Mouse (Mus musculus): ENCODE measurements around the gene Psrc1. TPM values are rescaled to one million over a fixed set of nuclear protein-coding genes. Genes with fewer than 3 reads are reported as not detected.
A peak's percentile ranks its signal among the peaks of the same experiment; 100 is the strongest.

Psrc1 gene
- polyA plus RNA-seq, 1 experiment from 2014 or later, result 34.9 TPM

- peak overlapping the region; percentile 31; the same call in 1 of the 2 replicates for H3K27ac ChIP-seq
- H3K9me3 ChIP-seq, result no peaks in the 10 kb centered on the region
- H3K4me3 ChIP-seq (replicated peaks), result 0 out of 2 replicates have a peak overlapping the region, but pooled peaks have one; percentile 7
- 0 out of 2 replicates have a peak overlapping the region, but pooled peaks have one; percentile 12 for H3K9ac ChIP-seq
- H3K4me1 ChIP-seq, result peaks cover 23% of the 10 kb centered on the region
- 53% methylated on average over 5 of the region's 5 CpGs for WGBS
- H3K27me3 ChIP-seq (replicated peaks), result no peaks in the 10 kb centered on the region
- H3K4me2 ChIP-seq, result peak overlapping the region; percentile 36
- peaks cover 21% of the 10 kb centered on the region for H3K36me3 ChIP-seq
- no peak for ATAC-seq (ENCODE audit: insufficient read depth, low FRiP score, low read depth)
Observed at GRCm38 (mm10) chr3:108411026-108411753, 27.6 kb downstream of the Psrc1 start.

GRCm38 (mm10) chr3:108411754-108412121 is 28.1 kb downstream of the Psrc1 start:
- peak overlapping the region; percentile 7; the same call in 1 of the 2 replicates for H3K4me3 ChIP-seq (replicated peaks)
- H3K4me1 ChIP-seq, result peaks cover 23% of the 10 kb centered on the region
- 69% methylated on average over 6 of the region's 8 CpGs for WGBS

GRCm38 (mm10) chr3:108413634-108414360 is 30.2 kb downstream of the Psrc1 start:
- H3K36me3 ChIP-seq, result peaks cover 21% of the 10 kb centered on the region
- WGBS, result 94% methylated on average over 35 of the region's 35 CpGs

More at GRCm38 (mm10) chr3:108411754-108412121, 28.1 kb downstream of the Psrc1 start:
- ATAC-seq (ENCODE audit: insufficient read depth, low FRiP score, low read depth), result peak; percentile 28; the same call in 1 of the 2 replicates
- Histone ChIP-seq H3K36me3 (peaks cover 21% of the 10 kb centered on the region), H3K9ac (no peak overlapping the region), H3K9me3 (no peaks in the 10 kb centered on the region), H3K27me3 (replicated peaks) (0 out of 2 replicates have a peak, but pooled peaks cover 4% of the 10 kb centered on the region), H3K27ac (peak overlapping the region; percentile 31; the same call in 1 of the 2 replicates), H3K4me2 (peak overlapping the region; percentile 36)

GRCm38 (mm10) chr3:108414857-108415830 is 31.5 kb downstream of the Psrc1 start, which contains the start of gene Celsr2:
TSS of gene Celsr2 (minus strand) at chr3:108415552.
- H3K4me3 ChIP-seq (replicated peaks), result peak within 1 kb of the TSS; percentile 82
- peak within 1 kb of the TSS; percentile 64 for H3K9ac ChIP-seq
- H3K27me3 ChIP-seq (replicated peaks), result 0 out of 2 replicates have a peak, but pooled peaks cover 4% of the 10 kb centered on the region
- peak within 1 kb of the TSS; percentile 97 for H3K4me2 ChIP-seq
- no peaks in the 10 kb centered on the region for H3K9me3 ChIP-seq
- WGBS, result 7% methylated on average over 66 of the region's 67 CpGs
- no peak; the same call in 1 of the 2 replicates for ATAC-seq (ENCODE audit: insufficient read depth, low FRiP score, low read depth)
- H3K4me1 ChIP-seq, result peaks cover 23% of the 10 kb centered on the region
- H3K27ac ChIP-seq, result peak within 1 kb of the TSS; percentile 73; the same call in 1 of the 2 replicates
- H3K36me3 ChIP-seq, result peaks cover 21% of the 10 kb centered on the region

More at GRCm38 (mm10) chr3:108413634-108414360, 30.2 kb downstream of the Psrc1 start:
- H3K27me3 ChIP-seq (replicated peaks), result 0 out of 2 replicates have a peak, but pooled peaks cover 4% of the 10 kb centered on the region
- H3K4me2 ChIP-seq, result no peak overlapping the region
- H3K4me1 ChIP-seq, result peaks cover 23% of the 10 kb centered on the region
- H3K9ac ChIP-seq, result no peak overlapping the region
- H3K4me3 ChIP-seq (replicated peaks), result no peak overlapping the region
- H3K9me3 ChIP-seq, result no peaks in the 10 kb centered on the region
- no peak for ATAC-seq (ENCODE audit: insufficient read depth, low FRiP score, low read depth)
- no peak overlapping the region for H3K27ac ChIP-seq

GRCm38 (mm10) chr3:108415831-108416223 is 32.2 kb downstream of the Psrc1 start:
- WGBS, result under 1% methylated on average over 48 of the region's 48 CpGs
- Histone ChIP-seq H3K4me3 (replicated peaks) (peak overlapping the region; percentile 82), H3K9ac (peak overlapping the region; percentile 64), H3K4me1 (peaks cover 17% of the 10 kb centered on the region), H3K4me2 (peak overlapping the region; percentile 97), H3K27me3 (replicated peaks) (0 out of 2 replicates have a peak, but pooled peaks cover 4% of the 10 kb centered on the region), H3K27ac (peak overlapping the region; percentile 73; the same call in 1 of the 2 replicates), H3K36me3 (peaks cover 21% of the 10 kb centered on the region), H3K9me3 (no peaks in the 10 kb centered on the region)
- ATAC-seq (ENCODE audit: insufficient read depth, low FRiP score, low read depth), result peak; percentile 70; the same call in 1 of the 2 replicates

- Histone ChIP-seq H3K27ac (no peak overlapping the region), H3K9me3 (no peaks in the 10 kb centered on the region), H3K36me3 (peaks cover 22% of the 10 kb centered on the region), H3K4me1 (peaks cover 23% of the 10 kb centered on the region), H3K9ac (no peak overlapping the region), H3K4me2 (no peak overlapping the region), H3K27me3 (replicated peaks) (no peaks in the 10 kb centered on the region), H3K4me3 (replicated peaks) (no peak overlapping the region)
- no peak for ATAC-seq (ENCODE audit: insufficient read depth, low FRiP score, low read depth)
- 44% methylated on average over 6 of the region's 6 CpGs for WGBS
Observed at GRCm38 (mm10) chr3:108423006-108423405, 39.4 kb downstream of the Psrc1 start.

GRCm38 (mm10) chr3:108423844-108424801 is 40.5 kb downstream of the Psrc1 start:
- ATAC-seq (ENCODE audit: insufficient read depth, low FRiP score, low read depth), result peak; percentile 65

GRCm38 (mm10) chr3:108424944-108425623 is 41.4 kb downstream of the Psrc1 start:
- WGBS, result 80% methylated on average over 7 of the region's 7 CpGs
- Histone ChIP-seq H3K9ac (no peak overlapping the region), H3K27ac (peak overlapping the region; percentile 78; the same call in 1 of the 2 replicates), H3K36me3 (peaks cover 39% of the 10 kb centered on the region), H3K4me2 (no peak overlapping the region), H3K27me3 (replicated peaks) (no peaks in the 10 kb centered on the region), H3K4me1 (peaks cover 23% of the 10 kb centered on the region), H3K4me3 (replicated peaks) (no peak overlapping the region), H3K9me3 (no peaks in the 10 kb centered on the region)
- ATAC-seq (ENCODE audit: insufficient read depth, low FRiP score, low read depth), result no peak

More at GRCm38 (mm10) chr3:108423844-108424801, 40.5 kb downstream of the Psrc1 start:
- Histone ChIP-seq H3K9ac (no peak overlapping the region), H3K9me3 (no peaks in the 10 kb centered on the region), H3K27ac (peak overlapping the region; percentile 78), H3K4me3 (replicated peaks) (peak overlapping the region; percentile 17; the same call in 1 of the 2 replicates), H3K4me2 (peak overlapping the region; percentile 49), H3K36me3 (peaks cover 33% of the 10 kb centered on the region), H3K4me1 (peaks cover 23% of the 10 kb centered on the region), H3K27me3 (replicated peaks) (no peaks in the 10 kb centered on the region)
- WGBS, result 20% methylated on average over 11 of the region's 11 CpGs

- H3K9ac ChIP-seq, result no peak overlapping the region
- no peak overlapping the region for H3K4me3 ChIP-seq (replicated peaks)
- no peaks in the 10 kb centered on the region for H3K9me3 ChIP-seq
- no peaks in the 10 kb centered on the region for H3K27me3 ChIP-seq (replicated peaks)
- 79% methylated on average over 6 of the region's 6 CpGs for WGBS
- 0 out of 2 replicates have a peak overlapping the region, but pooled peaks have one; percentile 78 for H3K27ac ChIP-seq
- no peak overlapping the region for H3K4me2 ChIP-seq
- ATAC-seq (ENCODE audit: insufficient read depth, low FRiP score, low read depth), result no peak
- H3K4me1 ChIP-seq, result peaks cover 23% of the 10 kb centered on the region
- H3K36me3 ChIP-seq, result peaks cover 41% of the 10 kb centered on the region
Observed at GRCm38 (mm10) chr3:108425624-108426018, 42.0 kb downstream of the Psrc1 start.

Data from stomach, embryonic 15.5 days (tissue).